Mouse (Mus musculus) lung, postnatal 4 days (tissue): ENCODE data around the gene Olfr193.
"Not testable (repeated sequence)": the region's sequence is repeated elsewhere in the genome, so short reads cannot be mapped to it uniquely, and the experiment has no call there.

Experiments
- DNase-seq, 2 experiments: peaks; one replicate each; pipeline ENCODE4 v3.0.0; 2021

The Olfr193 gene

DNA sequence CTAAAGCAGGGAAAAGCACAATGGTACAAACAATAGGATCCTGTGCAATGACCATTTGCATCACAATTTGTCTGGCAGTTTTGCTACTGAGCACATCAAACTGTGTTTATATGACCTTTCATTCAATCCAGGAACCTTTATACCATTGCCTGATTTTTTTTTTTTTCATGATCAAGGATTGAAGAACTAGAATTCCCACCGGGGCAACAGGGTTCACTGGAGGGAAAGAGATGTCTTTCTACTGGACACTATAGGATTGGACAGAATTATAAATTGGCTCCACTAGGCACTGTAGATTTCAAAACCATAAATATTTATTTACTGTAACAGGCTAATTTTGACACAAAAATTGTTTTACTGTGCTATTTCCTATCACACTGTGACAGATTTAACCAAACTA is at the start of gene Olfr193:
Gene Olfr193, minus strand, starts transcription at position 101 of the 400 bp plus-strand sequence.
- DNase-seq = no peak

DNA sequence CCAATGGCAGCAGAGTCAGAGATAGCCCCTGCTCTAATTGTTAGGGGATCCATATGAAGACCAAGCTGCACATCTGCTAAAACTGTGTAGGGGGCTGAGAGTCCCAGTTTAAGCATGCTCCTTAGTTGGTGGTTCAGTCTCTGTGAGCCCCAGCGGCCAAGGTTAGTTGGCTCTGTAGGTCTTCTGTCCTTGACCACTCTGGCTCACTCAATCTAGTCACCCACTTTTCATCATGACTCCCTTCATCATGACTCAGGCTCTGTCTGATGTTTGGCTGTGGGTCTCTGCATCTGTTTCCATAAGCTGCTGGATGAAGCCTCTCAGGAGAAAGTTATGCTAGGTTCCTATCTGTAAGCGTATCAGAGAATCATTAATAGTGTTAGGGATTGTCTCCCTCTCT is 40.3 kb upstream of the Olfr193 start:
- DNase-seq = no peak

DNA sequence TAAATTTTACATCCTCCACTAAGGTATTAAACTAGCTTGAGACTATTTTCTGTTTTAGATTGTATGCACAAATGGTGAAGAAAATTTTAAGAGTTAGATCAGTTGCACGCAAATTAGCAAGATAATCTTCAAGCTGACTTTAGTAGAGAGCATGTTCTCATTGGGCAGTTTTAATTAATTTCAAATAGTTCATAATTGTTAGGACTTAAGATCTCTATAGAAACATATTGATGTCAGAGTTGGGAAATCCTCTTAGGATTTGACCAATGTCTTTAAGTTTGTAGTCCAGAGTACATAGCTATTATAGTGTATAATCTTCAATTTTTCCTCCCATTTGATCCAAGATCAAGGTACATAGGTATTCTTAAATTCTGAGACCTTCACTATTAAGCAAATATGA is 35.1 kb upstream of the Olfr193 start, which contains the start of gene Olfr195:
Gene Olfr195, plus strand, starts transcription at position 301 of the 400 bp plus-strand sequence.
- no peak for DNase-seq

DNA sequence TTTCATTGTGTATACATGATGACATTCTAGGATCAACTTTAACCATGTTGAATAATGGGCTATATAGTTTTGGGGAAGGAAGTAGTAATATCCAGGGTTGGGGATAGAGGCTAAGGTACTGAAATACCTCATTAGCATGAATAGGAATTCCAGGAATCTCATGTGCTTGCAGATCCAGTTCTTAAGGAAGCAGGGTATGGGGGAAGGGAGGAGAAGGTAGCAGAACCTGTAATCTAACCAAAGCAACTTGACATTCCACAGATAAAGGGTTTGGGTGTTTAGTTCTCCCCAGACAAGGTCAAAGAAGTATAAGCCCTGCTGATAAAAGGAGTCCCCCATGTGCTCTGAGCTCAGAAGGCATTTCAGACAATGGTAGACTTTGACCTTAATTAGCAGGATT is 29.4 kb upstream of the Olfr193 start:
- no peak for DNase-seq

DNA sequence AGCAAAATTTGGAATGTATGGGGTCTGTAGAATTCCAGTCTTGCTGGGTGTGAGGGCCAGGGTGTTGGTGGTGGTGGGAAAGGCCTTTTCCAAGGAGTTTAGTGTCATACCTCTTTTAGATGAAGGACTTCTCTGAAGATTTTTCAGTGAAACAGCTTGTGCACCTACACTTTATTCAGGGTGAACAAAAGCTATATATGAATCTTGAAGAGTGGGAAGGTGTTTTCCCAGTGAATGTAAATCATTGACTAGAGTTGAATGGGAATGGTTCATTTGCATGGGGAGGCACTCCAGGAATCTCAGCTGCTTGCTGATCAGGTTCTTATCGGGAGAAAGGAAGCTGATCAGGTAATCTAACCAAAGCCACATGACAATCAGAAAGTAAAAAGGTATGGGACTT is 19.1 kb upstream of the Olfr193 start:
- DNase-seq = no peak

DNA sequence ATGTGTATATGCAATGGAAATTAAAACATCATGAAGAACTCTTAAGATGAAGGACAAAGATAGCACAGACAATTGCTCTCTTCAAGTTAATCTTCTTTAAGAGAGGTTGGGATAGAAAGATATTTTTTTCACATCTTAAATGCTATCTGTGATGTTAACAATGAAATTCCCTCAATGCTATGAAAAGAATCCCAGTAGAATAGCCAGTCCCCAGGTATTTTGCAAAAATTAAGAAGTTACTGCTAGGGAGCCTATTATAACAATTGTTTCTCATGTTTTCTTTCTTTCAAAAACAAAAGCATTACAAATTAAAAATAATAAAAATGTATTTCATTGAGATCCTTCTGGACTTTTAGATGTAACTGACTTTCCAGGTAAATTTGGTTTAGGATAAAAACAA is 9.3 kb upstream of the Olfr193 start, which contains the start of gene Olfr194:
Gene Olfr194, minus strand, starts transcription at position 101 of the 400 bp plus-strand sequence.
- no peak for DNase-seq

DNA sequence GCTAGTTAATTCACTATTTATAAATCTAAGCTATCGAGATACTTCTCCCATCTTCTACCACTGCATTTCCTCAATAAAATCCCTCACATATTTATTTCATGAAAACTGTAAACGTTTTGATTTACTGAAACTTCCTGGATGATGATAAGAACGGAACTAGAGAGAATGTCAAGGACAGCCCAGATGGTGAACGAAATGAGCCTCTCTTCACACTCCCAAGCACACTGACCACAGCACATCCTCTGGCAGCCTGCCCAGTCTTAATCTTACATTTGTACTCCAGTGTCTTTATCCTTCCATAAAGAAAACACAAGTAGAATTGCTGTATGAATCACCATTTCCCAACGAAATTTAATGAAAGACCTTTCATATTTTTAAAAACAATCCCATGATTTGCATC is 3.2 kb downstream of the Olfr193 start:
- not testable (repeated sequence) for DNase-seq

DNA sequence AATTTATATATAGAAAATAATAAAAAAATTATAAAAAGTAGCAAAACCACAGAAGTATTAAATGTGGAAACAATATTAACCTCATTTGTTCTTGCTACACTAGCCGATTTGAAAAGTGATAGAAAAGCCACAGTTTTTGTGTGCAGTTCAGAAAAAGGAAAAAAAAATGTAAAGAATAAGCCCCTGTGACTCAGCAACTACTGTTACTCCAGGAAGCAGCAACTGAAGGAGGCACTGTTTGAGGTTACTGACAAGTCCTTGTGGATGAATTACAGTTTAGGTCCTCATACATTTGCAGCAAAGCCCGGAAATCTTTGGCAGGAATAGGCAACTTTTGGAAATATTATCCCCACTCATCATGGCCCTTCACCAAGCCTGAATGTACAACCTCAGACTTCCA is 6.4 kb downstream of the Olfr193 start:
- no peak for DNase-seq

DNA sequence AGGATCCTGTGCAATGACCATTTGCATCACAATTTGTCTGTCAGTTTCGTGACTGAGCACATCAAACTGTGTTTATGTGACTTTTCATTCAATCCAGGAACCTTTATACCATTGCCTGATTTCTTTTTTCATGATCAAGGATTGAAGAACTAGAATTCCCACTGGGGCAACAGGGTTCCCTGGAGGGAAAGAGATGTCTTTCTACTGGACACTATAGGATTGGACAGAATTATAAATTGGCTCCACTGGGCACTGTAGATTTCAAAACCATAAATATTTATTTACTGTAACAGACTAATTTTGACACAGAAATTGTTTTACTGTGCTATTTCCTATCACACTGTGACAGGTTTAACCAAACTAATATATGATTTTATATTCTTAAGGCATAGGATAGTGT is 22.0 kb downstream of the Olfr193 start, which contains the start of gene Olfr191:
Gene Olfr191, minus strand, starts transcription at position 101 of the 400 bp plus-strand sequence.
- not testable (repeated sequence) for DNase-seq

DNA sequence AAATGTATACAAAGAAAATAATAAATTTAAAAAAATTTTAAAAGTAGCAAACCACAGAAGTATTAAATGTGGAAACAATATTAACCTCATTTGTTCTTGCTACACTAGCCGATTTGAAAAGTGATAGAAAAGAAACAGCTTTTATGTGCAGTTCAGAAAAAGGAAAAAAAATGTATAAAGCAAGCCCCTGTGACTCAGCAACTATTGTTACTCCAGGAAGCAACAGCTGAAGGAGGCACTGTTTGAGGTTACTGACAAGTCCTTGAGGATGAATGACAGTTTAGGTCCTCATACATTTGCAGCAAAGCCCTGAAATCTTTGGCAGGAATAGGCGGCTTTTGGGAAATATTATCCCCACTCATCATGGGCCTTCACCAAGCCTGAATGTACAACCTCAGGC is 30.6 kb downstream of the Olfr193 start:
- not testable (repeated sequence) for DNase-seq

DNA sequence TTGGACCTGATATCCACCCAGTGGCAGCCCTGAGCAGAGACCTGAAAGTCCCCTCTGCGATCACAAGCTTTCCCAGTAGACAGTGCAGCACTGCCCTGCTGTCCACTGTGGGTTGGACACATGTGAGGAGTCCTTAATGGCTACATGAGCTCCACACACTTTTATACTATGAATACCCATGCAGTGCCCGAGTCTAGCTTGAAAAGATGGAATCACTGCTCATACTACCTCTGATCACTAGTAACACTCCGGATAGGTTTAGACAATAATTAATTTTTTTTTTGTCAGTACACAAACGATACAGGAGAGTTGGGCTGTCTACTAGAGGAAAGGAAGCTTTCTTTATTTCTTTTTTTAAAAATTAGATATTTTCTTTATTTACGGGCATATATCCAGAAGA is 33.8 kb downstream of the Olfr193 start, which contains the start of gene Olfr190:
Gene Olfr190, minus strand, starts transcription at position 101 of the 400 bp plus-strand sequence.
- DNase-seq = no peak

DNA sequence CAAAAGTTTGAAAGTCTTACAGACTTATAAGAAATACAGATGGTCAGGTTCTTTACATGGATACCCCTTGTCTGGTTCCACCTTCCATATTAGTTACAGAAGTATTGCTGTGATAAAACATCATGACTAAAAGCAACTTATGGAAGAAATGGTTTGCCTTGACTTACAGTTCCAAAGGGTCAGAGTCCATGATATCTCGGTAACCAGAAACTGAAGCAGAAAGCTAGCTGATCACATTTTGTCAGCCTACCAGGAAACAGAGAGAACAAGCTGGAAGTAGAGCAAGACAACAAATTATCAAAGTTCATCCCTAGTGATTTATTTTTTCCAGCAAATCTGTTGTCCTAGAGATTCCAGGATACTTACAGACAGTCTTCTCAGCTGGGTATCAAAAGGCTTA is 38.2 kb downstream of the Olfr193 start:
- no peak for DNase-seq

DNA sequence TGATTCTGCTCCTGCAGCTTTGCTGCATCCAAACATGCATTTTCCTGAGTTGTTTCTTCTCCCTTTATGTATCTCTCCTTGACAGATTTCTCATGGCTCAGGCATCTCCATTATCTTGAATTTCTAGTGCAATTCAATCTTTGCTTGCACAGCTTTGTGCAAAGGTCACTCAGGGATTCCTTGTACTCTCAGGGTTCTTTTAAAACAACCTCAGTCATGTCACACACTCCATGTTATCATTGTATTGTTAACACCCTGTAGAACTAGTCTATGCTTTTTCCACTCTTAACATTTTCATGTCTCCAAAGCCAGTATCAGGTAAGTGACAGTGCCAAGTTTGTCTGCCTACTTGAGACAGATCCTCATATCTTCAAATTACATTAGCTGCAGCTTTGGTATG is 39.9 kb downstream of the Olfr193 start:
- no peak for DNase-seq

DNA sequence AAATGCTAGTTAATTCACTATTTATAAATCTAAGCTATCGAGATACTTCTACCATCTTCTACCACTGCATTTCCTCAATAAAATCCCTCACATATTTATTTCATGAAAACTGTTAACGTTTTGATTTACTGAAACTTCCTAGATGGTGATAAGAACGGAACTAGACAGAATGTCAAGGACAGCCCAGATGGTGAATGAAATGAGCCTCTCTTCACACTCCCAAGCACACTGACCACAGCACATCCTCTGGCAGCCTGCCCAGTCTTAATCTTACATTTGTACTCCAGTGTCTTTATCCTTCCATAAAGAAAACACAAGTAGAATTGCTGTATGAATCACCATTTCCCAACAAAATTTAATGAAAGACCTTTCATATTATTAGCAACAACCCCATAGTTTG is 49.3 kb downstream of the Olfr193 start:
- not testable (repeated sequence) for DNase-seq
